Mouse (Mus musculus) CH12.LX (cell line): ENCODE measurements around the gene Hcn1. TPM values are rescaled to one million over a fixed set of nuclear protein-coding genes. Genes with fewer than 3 reads are reported as not detected.

ENCODE experiments used
- DNase-seq: peaks from one replicate; pipeline ENCODE4 v3.0.0-alpha.2; 2013; ENCODE audit errors: extremely low read depth
- H3K27ac ChIP-seq: 2 replicates; pipeline ENCODE4 v1.5.1; 2012; ENCODE audit warnings: low read depth, mild to moderate bottlenecking, control low read depth, moderate library complexity; ENCODE audit not compliant: insufficient read depth
- H3K27me3 ChIP-seq: replicated peaks from 2 replicates; pipeline ENCODE3; 2012; ENCODE audit warnings: inconsistent platforms
- H3K36me3 ChIP-seq, 2 experiments: replicated peaks in 1 of 2; 2 replicates each; pipeline versions ENCODE3 to v1.6.1; 2012; ENCODE audit warnings: inconsistent platforms in 1 of 2, low read length in 1 of 2, mild to moderate bottlenecking in 1 of 2, mixed read lengths in 1 of 2, moderate library complexity in 1 of 2; ENCODE audit not compliant: control insufficient read depth in 1 of 2, insufficient read depth in 1 of 2
- H3K4me1 ChIP-seq, 2 experiments: 2 replicates each; pipeline ENCODE4 v1.6.1; 2012; ENCODE audit warnings: inconsistent platforms in 1 of 2, moderate library complexity in 1 of 2; ENCODE audit not compliant: insufficient read depth in 2 of 2, control insufficient read depth in 1 of 2
- H3K4me2 ChIP-seq: 2 replicates; pipeline ENCODE4 v1.6.1; 2012; ENCODE audit warnings: low read depth, mild to moderate bottlenecking, control low read depth; ENCODE audit not compliant: poor library complexity, insufficient read depth, severe bottlenecking
- H3K4me3 ChIP-seq, 3 experiments: fragments of 150-350 bp in 1 of 3; sonication (generic) in 1 of 3; replicated peaks in 1 of 3; 2 replicates each; pipeline versions ENCODE3 to v1.5.1; 2011 to 2012; ENCODE audit warnings: low read depth in 2 of 3, low read length in 2 of 3, mild to moderate bottlenecking in 2 of 3, moderate library complexity in 2 of 3, control low read depth in 1 of 3, improper control_type of control experiment in 1 of 3, inconsistent platforms in 1 of 3, mixed read lengths in 1 of 3; ENCODE audit not compliant: poor library complexity in 1 of 3
- H3K79me2 ChIP-seq: replicated peaks from 2 replicates; pipeline ENCODE4 v1.6.1; 2012; ENCODE audit warnings: mild to moderate bottlenecking, moderate library complexity; ENCODE audit not compliant: control insufficient read depth, poor library complexity, insufficient read depth, severe bottlenecking; ENCODE audit errors: extremely low read depth
- H3K9ac ChIP-seq: 2 replicates; pipeline ENCODE4 v1.6.1; 2012; ENCODE audit warnings: low read depth, mild to moderate bottlenecking, control low read depth, moderate library complexity; ENCODE audit not compliant: insufficient read depth
- H3K9me3 ChIP-seq: replicated peaks from 2 replicates; pipeline ENCODE3; 2012; ENCODE audit warnings: low read length, inconsistent platforms, mixed read lengths
- CHD1 ChIP-seq: IDR thresholded peaks from 2 replicates; pipeline ENCODE4 v1.6.1; 2012; ENCODE audit warnings: low read depth, low read length, improper control_type of control experiment, inconsistent platforms
- CHD2 ChIP-seq: IDR thresholded peaks from 2 replicates; pipeline ENCODE4 v1.6.1; 2011; ENCODE audit warnings: low read length, improper control_type of control experiment
- EP300 ChIP-seq: IDR thresholded peaks from 2 replicates; pipeline ENCODE4 v1.6.1; 2011; ENCODE audit warnings: low read length, improper control_type of control experiment
- GABPA ChIP-seq: IDR thresholded peaks from 2 replicates; pipeline ENCODE4 v1.6.1; 2012; ENCODE audit warnings: low read depth, low read length, improper control_type of control experiment, inconsistent platforms; ENCODE audit not compliant: insufficient replicate concordance
- JUN ChIP-seq: IDR thresholded peaks from 2 replicates; pipeline ENCODE4 v1.6.1; 2011; ENCODE audit warnings: low read depth, mild to moderate bottlenecking, low read length, improper control_type of control experiment, moderate library complexity; ENCODE audit not compliant: insufficient read depth
- MAFK ChIP-seq: IDR thresholded peaks from 2 replicates; pipeline ENCODE4 v1.6.1; 2011; ENCODE audit warnings: low read length, improper control_type of control experiment; ENCODE audit not compliant: insufficient replicate concordance
- MEF2A ChIP-seq: IDR thresholded peaks from 2 replicates; pipeline ENCODE4 v1.6.1; 2014; ENCODE audit warnings: low read depth, mild to moderate bottlenecking, inconsistent platforms, low read length, improper control_type of control experiment, borderline replicate concordance
- MXI1 ChIP-seq: IDR thresholded peaks from 2 replicates; pipeline ENCODE4 v1.6.1; 2011; ENCODE audit warnings: mild to moderate bottlenecking, low read depth, low read length, improper control_type of control experiment
- MYC ChIP-seq: IDR thresholded peaks from 2 replicates; pipeline ENCODE4 v1.6.1; 2011; ENCODE audit warnings: low read depth, mild to moderate bottlenecking, improper control_type of control experiment, low read length
- NELFE ChIP-seq: IDR thresholded peaks from 2 replicates; pipeline ENCODE4 v1.6.1; 2011; ENCODE audit warnings: low read depth, low read length, improper control_type of control experiment
- POLR2A ChIP-seq: IDR thresholded peaks from 2 replicates; pipeline ENCODE4 v1.6.1; 2011; ENCODE audit warnings: low read depth, mild to moderate bottlenecking, improper control_type of control experiment, low read length
- RCOR1 ChIP-seq: conservative IDR thresholded peaks from 2 replicates; pipeline ENCODE4 v1.6.1; 2012; ENCODE audit warnings: low read depth, mild to moderate bottlenecking, inconsistent platforms, low read length, improper control_type of control experiment
- SMC3 ChIP-seq: IDR thresholded peaks from 2 replicates; pipeline ENCODE4 v1.6.1; 2011; ENCODE audit warnings: low read depth, low read length, improper control_type of control experiment
- ZC3H11A ChIP-seq: IDR thresholded peaks from 2 replicates; pipeline ENCODE4 v1.6.1; 2012; ENCODE audit warnings: low read depth, mild to moderate bottlenecking, inconsistent platforms, low read length, improper control_type of control experiment
- ZNF384 ChIP-seq: IDR thresholded peaks from 2 replicates; pipeline ENCODE4 v1.6.1; 2012; ENCODE audit warnings: low read depth, low read length, improper control_type of control experiment, inconsistent platforms
- dilution Hi-C: fragments of 300-500 bp; cut with MboI; formaldehyde crosslinking; loops from 2 replicates; pipeline ENCODE4 v1.14.3; 2020; ENCODE audit warnings: low sequenced_read_pairs; ENCODE audit not compliant: extremely low pct_unique_long_range_greater_than_20kb, extremely low pct_ligation_motif_present
- in situ Hi-C: fragments of 300-500 bp; cut with MboI; formaldehyde crosslinking; loops from 3 replicates; pipeline ENCODE4 v1.14.3; 2019; ENCODE audit warnings: low sequenced_read_pairs, low pct_ligation_motif_present, low pct_unique_long_range_greater_than_20kb, mixed read lengths
- polyA plus RNA-seq: library from polyadenylated mRNA; unstranded; fragments of >175 nt; gene quantifications from 2 replicates; pipeline ENCODE4 v1.2.1, GENCODE M21; 2012; ENCODE audit warnings: low read depth; ENCODE audit not compliant: insufficient read length
- total RNA-seq, 2 experiments: library from RNA; depleted of rRNA; stranded (reverse); fragments of 300-350 nt in 1 of 2; fragments of >200 nt in 1 of 2; gene quantifications; 2 replicates each; pipeline ENCODE4 v1.2.3; 2012 to 2014

The Hcn1 gene
- total and polyA plus RNA-seq, 3 experiments, result not detected

GRCm38 (mm10) chr13:118026510-118026909 is 424.4 kb downstream of the Hcn1 start:
- H3K36me3 ChIP-seq, result no peaks in the 10 kb centered on the region
- in situ Hi-C loops, result no loop called here
- H3K9ac ChIP-seq, result no peak overlapping the region
- no peaks in the 10 kb centered on the region for H3K4me1 ChIP-seq
- DNase-seq, result no peak
- no peak overlapping the region for H3K27ac ChIP-seq
- peaks cover 20% of the 10 kb centered on the region for H3K9me3 ChIP-seq
- no peak for TF ChIP-seq CHD1
- TF ChIP-seq MXI1, result no peak
- TF ChIP-seq RCOR1, result no peak
- TF ChIP-seq MYC, result no peak
- no peak for TF ChIP-seq MEF2A
- no peak for TF ChIP-seq JUN
- no peak overlapping the region for H3K4me3 ChIP-seq
- dilution Hi-C loops, result no loop called here
- no peak overlapping the region for H3K4me2 ChIP-seq
- no peaks in the 10 kb centered on the region for H3K27me3 ChIP-seq
- H3K79me2 ChIP-seq, result no peaks in the 10 kb centered on the region

- dilution Hi-C loops, result no loop called here
- Histone ChIP-seq H3K27me3 (no peaks in the 10 kb centered on the region), H3K4me1 (no peaks in the 10 kb centered on the region), H3K27ac (no peak overlapping the region), H3K4me3 (no peak overlapping the region), H3K9ac (no peak overlapping the region), H3K36me3 (no peaks in the 10 kb centered on the region), H3K9me3 (peaks cover 18% of the 10 kb centered on the region), H3K4me2 (no peak overlapping the region), H3K79me2 (no peaks in the 10 kb centered on the region)
- no peak for DNase-seq
- TF ChIP-seq EP300 (no peak), GABPA (no peak), CHD1 (no peak), SMC3 (no peak), NELFE (no peak), POLR2A (no peak), MEF2A (no peak), MAFK (no peak), CHD2 (no peak)
- in situ Hi-C loops, result no loop called here
Measured at GRCm38 (mm10) chr13:118027868-118028267, 425.7 kb downstream of the Hcn1 start.

GRCm38 (mm10) chr13:118028662-118029061 is 426.5 kb downstream of the Hcn1 start:
- no peaks in the 10 kb centered on the region for H3K27me3 ChIP-seq
- no peak overlapping the region for H3K4me2 ChIP-seq
- no peaks in the 10 kb centered on the region for H3K79me2 ChIP-seq
- no peak overlapping the region for H3K27ac ChIP-seq
- H3K9me3 ChIP-seq, result peaks cover 18% of the 10 kb centered on the region
- DNase-seq, result no peak
- H3K4me1 ChIP-seq, result no peaks in the 10 kb centered on the region
- in situ Hi-C loops (no loop called here), dilution Hi-C loops (no loop called here)
- H3K9ac ChIP-seq, result no peak overlapping the region
- TF ChIP-seq ZC3H11A (no peak), MYC (no peak), ZNF384 (no peak)
- no peak overlapping the region for H3K4me3 ChIP-seq
- no peaks in the 10 kb centered on the region for H3K36me3 ChIP-seq
